Mouse (Mus musculus) midbrain, postnatal 0 days (tissue): Measurements from ENCODE around the gene Baat. TPM values are rescaled to one million over a fixed set of nuclear protein-coding genes. Genes with fewer than 3 reads are reported as not detected.

Experiments used
- ATAC-seq: fragments of 200-750 bp; cut with Nextera tagmentation; 2 replicates; pipeline ENCODE4 v1.8.0; 2017; ENCODE audit warnings: moderate number of reproducible peaks, mild to moderate bottlenecking, moderate TSS enrichment, moderate library complexity; ENCODE audit not compliant: low FRiP score
- DNase-seq: peaks from one replicate; pipeline ENCODE4 v3.0.0-alpha.2; 2015; ENCODE audit warnings: low spot score
- H3K27ac ChIP-seq: fragments of 300-500 bp; sonication (generic); 2 replicates; pipeline ENCODE4 v1.5.1; 2014; ENCODE audit warnings: low read depth, mild to moderate bottlenecking, low read length, mixed read lengths
- H3K27me3 ChIP-seq: fragments of 300-500 bp; sonication (generic); 2 replicates; pipeline ENCODE4 v1.6.1; 2014; ENCODE audit warnings: low read length, control low read depth, mixed read lengths; ENCODE audit not compliant: insufficient read depth
- H3K36me3 ChIP-seq: fragments of 300-500 bp; sonication (generic); 2 replicates; pipeline ENCODE4 v1.6.1; 2014; ENCODE audit warnings: low read length, control low read depth, mixed read lengths; ENCODE audit not compliant: insufficient read depth
- H3K4me1 ChIP-seq: fragments of 300-500 bp; sonication (generic); 2 replicates; pipeline ENCODE4 v1.6.1; 2014; ENCODE audit warnings: mild to moderate bottlenecking, control low read depth, antibody characterized with exemption, low read length, mixed read lengths; ENCODE audit not compliant: insufficient read depth
- H3K4me2 ChIP-seq: fragments of 300-500 bp; sonication (generic); 2 replicates; pipeline ENCODE4 v1.6.1; 2014; ENCODE audit warnings: low read depth, mild to moderate bottlenecking, low read length, mixed read lengths; ENCODE audit not compliant: poor library complexity, severe bottlenecking
- H3K4me3 ChIP-seq: fragments of 300-500 bp; sonication (generic); 2 replicates; pipeline ENCODE4 v1.5.1; 2014; ENCODE audit warnings: low read depth, mild to moderate bottlenecking, low read length, moderate library complexity
- H3K9ac ChIP-seq: fragments of 300-500 bp; sonication (generic); replicated peaks from 2 replicates; pipeline ENCODE4 v1.6.1; 2014; ENCODE audit warnings: mild to moderate bottlenecking, low read length, moderate library complexity, mixed read lengths; ENCODE audit not compliant: poor library complexity, severe bottlenecking
- H3K9me3 ChIP-seq: fragments of 300-500 bp; sonication (generic); 2 replicates; pipeline ENCODE4 v1.6.1; 2016; ENCODE audit warnings: low read length, control low read depth
- CTCF ChIP-seq: IDR thresholded peaks from 2 replicates; pipeline ENCODE4 v1.5.1; 2016; ENCODE audit warnings: antibody characterized with exemption, mild to moderate bottlenecking
- WGBS: fragments of 180-500 bp; shearing (Covaris S2); extraction: QIAGEN DNeasy Blood & Tissue Kit; methylation state at CpG from one replicate; pipeline ENCODE4 v1.1.7; 2014; 5-methylcytosine and 5-hydroxymethylcytosine counted together
- polyA plus RNA-seq: library from polyadenylated mRNA; unstranded; fragments of >200 nt; fragmentation: Nextera tagmentation; extraction: Ambion mirVana; gene quantifications from 2 replicates; pipeline ENCODE4 v1.2.1, GENCODE M21; 2015
- total RNA-seq: library from RNA; depleted of rRNA; stranded (reverse); fragments of >200 nt; gene quantifications from 2 replicates; pipeline ENCODE4 v1.2.3, GENCODE M21; 2014; rRNA removed

Gene Baat
- total RNA-seq (not detected in 2 replicates), polyA plus RNA-seq (not detected in 2 replicates)

DNA sequence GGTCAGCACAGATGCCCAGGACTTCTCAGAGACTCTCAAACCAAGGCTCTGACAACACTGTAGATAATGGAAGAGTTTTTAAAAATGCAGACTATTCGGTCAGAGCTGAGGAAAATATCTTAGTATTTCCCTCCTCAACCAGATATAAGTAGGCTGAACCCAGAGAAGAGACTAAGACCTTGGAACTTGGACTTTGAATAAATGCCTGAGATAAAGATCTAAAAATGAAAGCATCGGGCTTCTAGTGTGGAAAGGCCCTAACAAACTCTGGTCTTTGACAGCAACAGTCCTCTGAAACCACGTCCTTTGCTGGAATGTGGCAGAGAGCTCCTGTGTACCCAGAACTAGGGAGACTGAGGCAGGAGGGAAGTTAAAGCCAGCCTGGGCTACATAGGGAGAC lies at the start of gene Baat:
Gene Baat (minus strand): TSS at position 172 of the 400 bp plus-strand sequence.
- DNase-seq: no peak
- Histone ChIP-seq H3K9me3 (no peaks in the 10 kb centered on the region), H3K27ac (no peak within 1 kb of the TSS), H3K27me3 (no peaks in the 10 kb centered on the region), H3K9ac (no peak within 1 kb of the TSS), H3K36me3 (no peaks in the 10 kb centered on the region), H3K4me3 (no peak within 1 kb of the TSS), H3K4me1 (no peaks in the 10 kb centered on the region), H3K4me2 (no peak within 1 kb of the TSS)
- no peak for TF ChIP-seq CTCF
- no peak for ATAC-seq
- 87% methylated on average over 3 of the region's 3 CpGs for WGBS

DNA sequence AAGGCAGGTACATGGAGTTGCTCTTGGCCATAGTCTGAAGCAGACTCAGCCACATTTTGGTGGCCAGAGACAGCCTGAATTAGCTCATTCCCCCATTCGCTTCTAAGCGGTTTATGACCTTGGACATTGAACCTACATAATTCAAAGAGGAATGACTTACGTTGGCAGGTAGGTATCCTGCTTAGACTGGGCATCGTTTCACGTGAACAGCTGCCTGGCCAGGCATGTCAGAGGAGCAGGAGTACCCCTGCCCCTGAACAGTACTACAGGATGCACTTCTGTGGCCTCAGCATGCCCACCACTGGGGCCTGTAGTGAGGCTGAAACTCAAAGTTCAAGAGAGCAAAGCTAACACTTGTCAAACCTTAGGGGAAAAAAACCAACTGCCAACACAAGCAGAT lies 47.0 kb upstream of the Baat start:
- Histone ChIP-seq H3K36me3 (no peaks in the 10 kb centered on the region), H3K27me3 (no peaks in the 10 kb centered on the region), H3K4me3 (no peak overlapping the region), H3K4me2 (no peak overlapping the region), H3K9ac (no peak overlapping the region), H3K4me1 (no peaks in the 10 kb centered on the region), H3K27ac (no peak overlapping the region), H3K9me3 (no peaks in the 10 kb centered on the region)
- no peak for TF ChIP-seq CTCF
- no peak for DNase-seq
- WGBS: 96% methylated on average over 5 of the region's 5 CpGs
- no peak for ATAC-seq

- H3K4me1 ChIP-seq: no peaks in the 10 kb centered on the region
- H3K27ac ChIP-seq: no peak within 1 kb of the TSS
- ATAC-seq: no peak
- no peak within 1 kb of the TSS for H3K4me2 ChIP-seq
- no peak within 1 kb of the TSS for H3K9ac ChIP-seq
- no peaks in the 10 kb centered on the region for H3K9me3 ChIP-seq
- no peak within 1 kb of the TSS for H3K4me3 ChIP-seq
- TF ChIP-seq CTCF: no peak
- DNase-seq: no peak
- H3K27me3 ChIP-seq: no peaks in the 10 kb centered on the region
- no peaks in the 10 kb centered on the region for H3K36me3 ChIP-seq
- 66% methylated on average over 3 of the region's 3 CpGs for WGBS
These were observed 43.0 kb upstream of the Baat start, which contains the start of gene Aldob for GRCm38 (mm10) chr4:49549383-49549782. Aldob (minus strand) TSS chr4:49549546.

DNA sequence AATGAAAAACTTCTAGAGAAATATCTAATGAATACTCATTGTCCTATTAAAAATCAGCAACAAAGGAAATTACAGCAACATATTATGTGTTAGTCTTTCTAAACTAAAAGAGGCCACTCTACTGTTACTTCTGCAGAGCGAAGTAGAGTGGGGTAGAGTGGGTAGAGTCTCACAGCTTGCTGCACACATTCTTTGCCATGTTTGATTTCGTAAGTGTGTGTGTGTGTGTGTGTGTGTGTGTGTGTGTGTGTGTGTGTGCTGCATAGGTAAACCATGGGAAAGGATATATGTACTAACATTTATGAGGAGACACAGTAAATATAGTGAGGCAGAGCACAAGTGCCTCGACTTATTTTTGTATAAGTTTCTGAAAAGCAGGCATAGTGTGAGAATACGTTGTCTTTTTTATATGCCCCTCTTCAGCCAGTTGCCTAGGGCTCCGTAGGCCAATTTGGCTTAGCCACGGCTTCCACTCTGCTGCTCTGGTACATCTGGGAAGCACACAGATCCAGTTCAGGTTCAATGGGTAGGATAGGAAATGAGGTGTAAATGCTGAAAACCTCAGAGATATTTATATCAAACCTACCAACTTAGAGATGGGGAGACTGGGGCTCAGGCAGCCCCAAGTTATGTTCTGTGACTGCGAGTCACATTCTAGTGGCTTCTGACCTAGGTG lies 41.3 kb upstream of the Baat start:
- H3K27ac ChIP-seq: no peak overlapping the region

DNA sequence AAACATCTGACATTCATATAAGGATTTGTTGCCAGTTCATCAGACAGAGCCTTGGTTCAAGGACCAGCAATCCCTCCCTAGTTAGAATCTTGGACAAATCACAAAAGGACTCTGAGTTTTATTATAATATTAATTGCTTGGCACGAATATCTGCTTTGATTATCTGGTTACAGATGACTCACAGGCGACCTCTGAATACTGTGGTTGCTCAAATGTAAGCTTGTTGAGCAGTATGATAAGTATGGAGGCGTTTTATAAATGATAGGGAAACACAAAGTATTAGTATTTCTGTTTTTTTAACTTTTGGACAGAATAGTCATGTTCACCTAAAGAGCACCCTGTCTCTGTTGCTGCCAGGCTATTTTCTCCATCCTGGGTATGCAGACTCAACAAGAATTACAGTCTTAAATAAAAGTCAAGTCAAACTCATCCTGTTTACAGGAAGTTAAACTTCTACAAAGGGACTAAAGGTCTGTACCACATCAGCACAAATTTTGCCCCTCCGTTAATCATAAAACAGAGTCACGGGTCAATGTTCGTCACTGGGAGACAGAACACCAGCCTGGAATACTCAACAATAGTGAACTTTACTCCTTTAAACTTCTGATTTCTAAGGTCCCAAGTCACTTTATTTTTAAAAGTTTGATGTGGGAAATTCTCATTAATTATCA lies 40.7 kb upstream of the Baat start:
- Histone ChIP-seq H3K4me1 (no peaks in the 10 kb centered on the region), H3K9me3 (no peaks in the 10 kb centered on the region), H3K36me3 (no peaks in the 10 kb centered on the region), H3K9ac (no peak overlapping the region), H3K27ac (no peak overlapping the region), H3K4me2 (no peak overlapping the region), H3K27me3 (no peaks in the 10 kb centered on the region), H3K4me3 (no peak overlapping the region)
- no peak for TF ChIP-seq CTCF
- ATAC-seq: no peak
- 80% methylated on average over 6 of the region's 6 CpGs for WGBS
- DNase-seq: no peak

More for the DNA sequence above, 41.3 kb upstream of the Baat start:
- TF ChIP-seq CTCF: no peak
- Histone ChIP-seq H3K9me3 (no peaks in the 10 kb centered on the region), H3K4me3 (no peak overlapping the region), H3K36me3 (no peaks in the 10 kb centered on the region), H3K4me2 (no peak overlapping the region), H3K27me3 (no peaks in the 10 kb centered on the region), H3K4me1 (no peaks in the 10 kb centered on the region), H3K9ac (no peak overlapping the region)
- WGBS: 86% methylated on average over 7 of the region's 7 CpGs
- DNase-seq: no peak
- ATAC-seq: no peak

GRCm38 (mm10) chr4:49546026-49546425 lies 39.7 kb upstream of the Baat start:
- Histone ChIP-seq H3K27ac (no peak overlapping the region), H3K4me3 (no peak overlapping the region), H3K4me2 (no peak overlapping the region), H3K9me3 (no peaks in the 10 kb centered on the region), H3K4me1 (no peaks in the 10 kb centered on the region), H3K27me3 (no peaks in the 10 kb centered on the region), H3K9ac (no peak overlapping the region), H3K36me3 (no peaks in the 10 kb centered on the region)
- no peak for DNase-seq
- no peak for TF ChIP-seq CTCF
- ATAC-seq: no peak
- 88% methylated on average over 2 of the region's 2 CpGs for WGBS
